Mouse (Mus musculus) kidney, postnatal 36 days (tissue): Measurements from ENCODE around the gene Tnfsf13.
"Not testable (repeated sequence)": the region's sequence is repeated elsewhere in the genome, so short reads cannot be mapped to it uniquely, and the experiment has no call there.

Experiments used
- DNase-seq, 2 experiments: peaks; one replicate each; pipeline ENCODE4 v3.0.0; 2021 to 2022; ENCODE audit warnings: mixed read lengths in 2 of 2

Gene Tnfsf13

DNA sequence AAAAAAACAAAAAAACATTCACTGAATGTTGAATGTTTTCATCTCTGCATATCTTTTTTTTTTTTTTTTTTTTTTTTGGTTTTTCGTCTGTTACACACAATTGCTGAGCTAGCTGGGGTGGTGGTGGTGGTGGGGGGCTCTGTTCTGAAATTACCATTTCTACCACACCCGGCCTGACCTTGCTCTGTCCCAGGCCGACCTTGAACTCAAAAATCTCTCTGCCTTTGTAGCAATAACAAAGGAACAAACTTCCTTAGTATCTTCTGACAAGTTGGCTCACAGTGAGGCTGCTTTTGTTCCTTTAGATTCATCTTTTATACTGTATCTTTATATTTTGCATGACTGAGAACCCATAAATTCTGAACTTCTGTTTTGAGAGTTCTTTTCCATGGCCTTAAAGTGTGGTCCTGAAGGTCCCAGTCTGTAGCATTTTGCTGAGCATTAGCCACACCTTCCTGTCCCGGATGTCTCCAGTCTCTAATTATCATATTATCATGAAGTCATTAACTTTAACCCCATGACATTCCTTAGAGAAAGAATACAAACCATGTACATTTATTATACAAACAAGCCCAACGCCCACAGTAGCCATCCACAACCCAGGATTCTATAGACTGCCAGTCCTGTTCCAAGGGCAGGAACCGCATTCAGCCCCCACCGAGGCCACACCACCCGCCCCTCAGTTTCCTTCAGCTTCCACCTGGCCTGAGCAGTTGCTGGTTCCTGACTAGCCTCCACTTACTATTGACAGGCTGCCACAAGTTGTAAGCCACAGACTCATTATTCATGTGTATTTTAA is 18.4 kb upstream of the Tnfsf13 start:
- DNase-seq: no peak

- not testable (repeated sequence) for DNase-seq
Observed at GRCm38 (mm10) chr11:69703381-69703780, 17.8 kb upstream of the Tnfsf13 start.

DNA sequence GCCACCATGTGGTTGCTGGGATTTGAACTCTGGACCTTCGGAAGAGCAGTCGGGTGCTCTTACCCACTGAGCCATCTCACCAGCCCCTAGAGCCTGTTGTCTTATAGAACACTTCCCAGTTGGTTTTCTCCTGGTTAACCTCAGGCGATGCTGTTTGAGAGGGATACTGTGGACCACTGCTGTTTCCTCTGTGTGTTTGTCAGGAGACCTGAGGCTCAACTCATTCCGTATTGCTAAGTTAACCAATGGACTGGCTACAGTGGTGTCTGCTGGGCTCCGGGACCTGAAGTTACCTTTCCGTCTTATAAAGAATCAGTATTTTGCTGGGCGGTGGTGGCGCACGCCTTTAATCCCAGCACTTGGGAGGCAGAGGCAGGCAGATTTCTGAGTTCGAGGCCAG is 17.3 kb upstream of the Tnfsf13 start:
- DNase-seq: not testable (repeated sequence)

GRCm38 (mm10) chr11:69699595-69699994 is 14.0 kb upstream of the Tnfsf13 start:
- no peak for DNase-seq

GRCm38 (mm10) chr11:69698574-69698973 is 13.0 kb upstream of the Tnfsf13 start:
- no peak for DNase-seq

DNA sequence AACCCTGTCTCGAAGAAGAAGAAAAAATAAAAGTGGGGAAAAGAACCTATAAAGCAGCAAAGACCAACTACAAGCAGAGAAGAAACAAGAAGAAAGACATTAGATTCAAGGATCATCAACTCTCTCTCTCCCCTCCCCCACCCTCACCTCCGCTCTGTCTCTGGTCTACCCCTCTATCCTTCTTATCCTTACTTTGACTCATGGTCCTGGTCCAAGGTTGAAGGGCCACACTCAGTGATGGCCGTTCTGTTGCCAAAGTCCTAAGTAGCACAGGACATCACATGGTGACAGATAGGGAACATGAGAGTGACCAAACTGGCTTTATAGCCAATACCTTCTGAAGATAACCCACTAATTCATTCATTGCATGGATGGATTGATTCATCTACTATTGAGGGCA is 11.8 kb upstream of the Tnfsf13 start:
- DNase-seq: no peak

DNA sequence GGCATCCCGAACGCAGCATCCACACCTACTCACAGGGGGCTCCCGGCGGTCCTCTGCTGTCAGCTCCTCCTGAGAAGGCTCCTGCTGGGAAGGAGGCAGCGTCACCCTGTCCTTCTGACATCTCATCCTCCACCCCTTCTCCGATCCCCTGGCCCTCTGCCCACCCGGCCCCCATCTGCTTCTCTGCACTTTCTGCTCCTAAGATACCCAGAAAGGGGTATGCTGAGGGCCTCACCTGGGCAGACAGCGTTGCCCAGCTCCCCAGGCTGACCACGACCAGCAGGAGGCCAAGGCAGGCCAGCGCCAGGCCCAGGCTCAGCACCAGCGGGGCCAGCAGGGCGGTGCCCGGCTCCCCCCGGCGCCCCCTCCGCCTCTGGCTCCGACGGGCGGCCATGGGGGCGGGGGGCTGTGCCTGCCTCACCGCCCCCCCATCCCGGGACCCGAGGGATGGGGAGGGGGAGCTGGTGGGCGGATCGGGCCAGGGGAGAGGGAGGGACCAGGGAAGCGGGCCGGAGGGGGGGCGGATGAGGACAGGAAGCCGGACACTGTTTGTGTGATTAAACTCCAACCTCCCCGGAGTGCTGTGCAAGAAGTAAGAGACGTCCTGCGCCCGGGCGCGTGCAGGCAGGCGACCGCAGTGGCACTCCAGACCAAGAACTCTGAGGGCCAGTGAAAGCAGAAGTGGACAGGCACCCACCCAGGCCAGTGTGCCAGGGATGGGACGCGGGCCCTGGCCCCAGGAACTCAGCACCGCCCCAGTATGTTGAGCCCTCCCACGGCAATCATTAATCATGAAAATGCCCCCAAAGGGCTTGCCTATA is 10.0 kb upstream of the Tnfsf13 start, which contains the start of the genes Tnfsf12 and Tnfsfm13:
TSS of gene Tnfsf12 (minus strand) at position 489 of the 821 bp plus-strand sequence.
TSS of gene Tnfsfm13 (minus strand) at position 738 of the 821 bp plus-strand sequence.
- peak; percentile 85 to 89 for DNase-seq

DNA sequence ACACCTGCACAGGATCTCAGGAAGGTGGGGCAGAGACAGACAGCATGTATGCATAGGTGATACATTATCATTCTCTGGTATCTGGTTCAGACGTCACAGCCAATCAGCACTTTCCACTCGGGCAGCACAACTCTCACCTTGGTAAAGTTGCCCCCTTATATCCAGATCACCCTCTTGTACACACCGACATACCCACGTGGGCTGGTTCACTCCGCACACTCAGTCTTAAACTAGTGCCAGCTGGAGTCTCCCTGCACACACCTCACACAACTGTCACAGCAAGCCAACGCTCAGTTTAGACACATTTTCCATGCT is 9.4 kb upstream of the Tnfsf13 start:
- no peak for DNase-seq

DNA sequence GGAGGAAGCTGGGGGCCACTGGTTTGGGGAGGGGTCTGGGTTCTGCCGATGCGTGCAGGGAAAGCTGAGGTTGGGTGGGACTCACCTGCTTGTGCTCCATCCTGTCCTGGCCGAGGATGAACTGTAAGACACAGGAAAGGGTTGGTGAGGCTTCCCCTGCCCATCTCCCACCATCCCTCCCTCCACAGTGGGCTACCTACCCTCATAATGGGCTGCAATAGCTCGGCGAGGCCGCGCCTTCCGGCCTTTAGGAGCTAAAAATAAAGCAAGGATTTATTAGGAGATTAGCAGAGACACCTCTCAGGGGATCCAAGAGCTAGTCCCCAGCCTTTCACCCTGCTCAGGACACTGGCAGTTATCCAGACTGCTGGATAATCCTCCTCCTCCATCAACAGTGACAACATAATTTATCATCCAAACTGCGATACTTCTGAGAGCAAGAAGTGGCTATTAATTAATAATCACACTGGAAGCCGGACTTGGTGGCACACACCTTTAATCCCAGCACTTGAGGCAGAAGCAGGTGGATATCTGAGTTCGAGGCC is 7.9 kb upstream of the Tnfsf13 start:
- DNase-seq: peak in 1 of 2 experiments; percentile 36

GRCm38 (mm10) chr11:69692863-69693262 is 7.3 kb upstream of the Tnfsf13 start:
- DNase-seq: peak; percentile 75 to 82

DNA sequence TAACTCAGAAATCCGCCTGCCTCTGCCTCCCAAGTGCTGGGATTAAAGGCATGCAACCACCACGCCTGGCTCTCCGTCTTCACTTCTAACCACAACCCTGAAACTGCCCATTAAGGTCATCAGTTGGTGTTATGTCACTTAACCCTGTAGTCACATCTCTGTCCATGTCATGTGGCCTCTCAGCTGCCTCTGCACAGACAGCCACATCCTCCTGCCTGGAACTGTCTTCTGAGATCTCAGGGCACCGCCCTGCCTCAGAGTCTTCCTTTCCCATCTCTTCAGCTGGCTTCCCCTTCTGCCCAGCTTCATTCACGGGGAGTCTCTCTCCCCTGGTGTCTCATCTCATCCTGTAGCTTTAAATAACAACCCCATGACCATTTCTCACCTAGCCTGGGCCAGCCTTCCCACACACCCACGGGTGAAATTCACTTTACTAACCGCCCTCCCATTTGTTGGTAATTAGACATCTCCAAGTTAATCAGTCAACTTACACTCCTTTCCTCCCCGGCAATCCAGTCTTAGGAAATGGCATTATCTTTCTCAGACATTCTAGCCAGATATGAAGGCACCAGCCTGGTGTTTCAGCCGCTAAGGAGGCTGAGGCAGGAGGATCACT is 6.7 kb upstream of the Tnfsf13 start:
- DNase-seq: peak in 1 of 2 experiments; percentile 32

GRCm38 (mm10) chr11:69689891-69690290 is 4.3 kb upstream of the Tnfsf13 start:
- DNase-seq: peak; percentile 63

DNA sequence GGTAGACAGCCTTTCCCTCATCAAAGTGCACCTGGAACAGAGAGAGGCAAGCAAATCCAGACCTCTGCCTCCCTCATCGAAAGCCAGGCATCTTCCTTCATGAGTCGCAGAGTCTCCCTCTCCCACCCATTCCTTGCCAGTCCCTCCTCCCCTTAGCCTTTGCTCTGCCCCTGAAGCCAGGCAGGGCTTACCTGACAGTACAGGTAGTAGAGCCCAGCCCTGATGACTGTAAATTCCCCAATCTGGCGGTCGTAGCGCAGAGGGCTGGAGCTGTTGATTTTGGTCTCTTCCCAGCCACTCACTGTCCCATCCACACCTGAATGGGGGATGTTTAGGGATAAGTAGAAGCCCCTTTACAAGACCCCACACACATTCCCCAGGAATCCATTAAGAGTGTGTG is 1.5 kb upstream of the Tnfsf13 start:
- DNase-seq: no peak

- peak; percentile 84 to 93 for DNase-seq
Observed at GRCm38 (mm10) chr11:69686377-69686776, 793 bp upstream of the Tnfsf13 start.

DNA sequence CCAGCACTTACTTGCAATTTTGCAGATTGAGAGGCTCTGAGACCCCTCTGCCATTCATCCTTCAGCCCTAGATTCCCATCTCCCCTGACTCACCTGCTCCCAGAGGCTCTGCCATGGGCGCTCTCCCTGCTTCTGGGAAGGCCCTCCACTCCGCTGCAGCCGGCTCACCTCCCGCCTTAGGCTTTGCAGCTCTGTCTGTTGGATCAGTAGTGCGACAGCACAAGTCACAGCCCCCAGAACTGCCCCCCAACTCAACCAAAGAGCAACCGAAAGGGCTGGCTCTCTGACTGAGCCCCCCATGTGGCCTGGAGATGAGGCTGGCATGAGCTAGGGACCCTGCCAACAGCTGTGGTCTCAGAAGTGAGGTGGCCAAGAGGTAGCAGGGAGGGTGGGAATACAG is 648 bp downstream of the Tnfsf13 start:
- DNase-seq: no peak

- peak in 1 of 2 experiments; percentile 33 for DNase-seq
Observed at GRCm38 (mm10) chr11:69684128-69684745, 1.3 kb downstream of the Tnfsf13 start.

- DNase-seq: no peak
Observed at GRCm38 (mm10) chr11:69683576-69683975, 2.0 kb downstream of the Tnfsf13 start.

DNA sequence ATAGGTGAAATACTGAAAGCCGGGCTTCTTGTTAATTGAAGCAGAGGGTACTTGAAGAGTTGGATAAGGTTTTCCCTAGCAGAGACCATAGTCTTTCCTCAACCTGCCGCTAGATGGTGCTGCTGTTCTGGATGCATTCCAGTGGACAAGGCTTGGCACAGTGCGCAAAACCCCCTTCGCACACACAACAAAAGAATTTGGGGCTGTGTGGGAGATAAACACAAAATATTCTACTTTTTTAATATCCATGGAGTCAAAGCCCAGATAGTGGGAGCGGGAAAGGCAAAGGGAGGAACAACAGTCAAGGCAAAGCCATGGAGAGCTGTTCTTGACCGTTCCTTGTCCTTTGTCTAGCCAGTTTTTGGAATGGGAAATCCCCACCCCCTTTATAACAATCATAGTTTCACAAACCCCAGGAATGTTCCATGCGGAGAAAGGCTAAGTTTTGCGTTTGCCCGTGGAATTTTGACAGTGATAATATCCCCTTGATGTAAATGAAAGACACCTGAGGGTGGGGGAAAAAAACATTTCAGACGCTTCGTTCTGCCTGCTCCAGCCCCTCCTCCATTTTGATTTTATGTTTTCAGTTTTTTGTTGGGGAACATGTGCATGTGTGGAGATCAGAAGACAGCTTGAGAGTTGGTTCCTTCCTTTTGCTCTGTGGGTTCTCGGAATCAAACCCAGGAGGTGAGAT is 2.6 kb downstream of the Tnfsf13 start:
- DNase-seq: peak; percentile 89 to 95

GRCm38 (mm10) chr11:69682209-69682839 is 3.3 kb downstream of the Tnfsf13 start:
- no peak for DNase-seq

- peak; percentile 98 for DNase-seq
Observed at GRCm38 (mm10) chr11:69681314-69682208, 4.0 kb downstream of the Tnfsf13 start, which contains the start of gene Senp3. TSS of gene Senp3 (minus strand) at chr11:69682084.
